Mouse (Mus musculus) stomach, postnatal 0 days (tissue): ENCODE measurements at regions not wholly inside any gene's neighbourhood (a gene's known extent, or its start where the extent isn't known, plus 50 kb on each side); places are given as distances from the start of the nearest gene placed in this dataset.
A peak's percentile ranks its signal among the peaks of the same experiment; 100 is the strongest.

Experiments
- ATAC-seq: fragments of 200-750 bp; cut with Nextera tagmentation; 2 replicates; pipeline ENCODE4 v1.8.0; 2017; ENCODE audit not compliant: low FRiP score, low TSS enrichment
- DNase-seq: peaks from one replicate; pipeline ENCODE4 v3.0.0-alpha.2; 2016; ENCODE audit warnings: low spot score
- H3K27ac ChIP-seq: fragments of 300-500 bp; sonication (generic); replicated peaks from 2 replicates; pipeline ENCODE4 v1.5.1; 2014; ENCODE audit warnings: mild to moderate bottlenecking, control low read depth
- H3K27me3 ChIP-seq: fragments of 300-500 bp; sonication (generic); 2 replicates; pipeline ENCODE4 v1.6.1; 2014; ENCODE audit warnings: low read length; ENCODE audit not compliant: control insufficient read depth, insufficient read depth
- H3K36me3 ChIP-seq: fragments of 300-500 bp; sonication (generic); 2 replicates; pipeline ENCODE4 v1.6.1; 2014; ENCODE audit warnings: low read length, mixed read lengths; ENCODE audit not compliant: control insufficient read depth, insufficient read depth
- H3K4me1 ChIP-seq: fragments of 300-500 bp; sonication (generic); replicated peaks from 2 replicates; pipeline ENCODE4 v1.6.1; 2014; ENCODE audit warnings: antibody characterized with exemption; ENCODE audit not compliant: control insufficient read depth, insufficient read depth
- H3K4me2 ChIP-seq: fragments of 300-500 bp; sonication (generic); replicated peaks from 2 replicates; pipeline ENCODE4 v1.6.1; 2014; ENCODE audit warnings: low read depth, mild to moderate bottlenecking, control low read depth, moderate library complexity
- H3K4me3 ChIP-seq: fragments of 300-500 bp; sonication (generic); 2 replicates; pipeline ENCODE4 v1.5.1; 2014; ENCODE audit warnings: low read depth, low read length, control low read depth
- H3K9ac ChIP-seq: fragments of 300-500 bp; sonication (generic); 2 replicates; pipeline ENCODE4 v1.6.1; 2014; ENCODE audit warnings: mild to moderate bottlenecking, low read length, control low read depth, mixed read lengths
- H3K9me3 ChIP-seq: fragments of 300-500 bp; sonication (generic); 2 replicates; pipeline ENCODE4 v1.6.1; 2016; ENCODE audit warnings: low read length; ENCODE audit not compliant: control insufficient read depth
- CTCF ChIP-seq: IDR thresholded peaks from 2 replicates; pipeline ENCODE4 v1.5.1; 2016; ENCODE audit warnings: antibody characterized with exemption, low read depth, mild to moderate bottlenecking, moderate library complexity
- EP300 ChIP-seq: optimal IDR thresholded peaks from 2 replicates; pipeline ENCODE3; 2016; ENCODE audit warnings: antibody characterized with exemption
- WGBS: fragments of 180-500 bp; shearing (Covaris S2); extraction: QIAGEN DNeasy Blood & Tissue Kit; methylation state at CpG from one replicate; pipeline ENCODE4 v1.1.7; 2014; 5-methylcytosine and 5-hydroxymethylcytosine counted together

DNA sequence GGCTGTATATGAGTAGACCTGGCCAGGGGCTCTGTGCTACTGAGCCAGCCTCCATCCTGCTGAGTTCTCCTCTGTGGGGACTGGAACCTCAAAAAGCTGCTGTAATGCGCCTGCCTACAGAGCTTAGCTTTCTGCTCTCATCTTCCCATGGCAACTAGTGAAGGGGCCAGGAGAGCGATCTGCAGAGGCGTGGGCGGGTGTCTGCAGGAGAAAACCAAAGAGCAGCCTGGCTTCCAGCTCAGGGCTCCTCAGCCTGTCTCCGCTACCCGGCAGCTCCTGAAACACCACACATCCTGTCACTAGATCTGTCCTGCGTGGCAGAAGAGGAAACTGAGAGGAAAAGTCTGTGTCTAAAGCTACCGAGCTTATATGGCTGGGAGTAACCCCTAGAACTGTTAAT, 384.9 kb upstream of the Myt1l start:
- H3K9ac ChIP-seq: no peak overlapping the region
- H3K4me3 ChIP-seq: no peak overlapping the region
- H3K36me3 ChIP-seq: no peaks in the 10 kb centered on the region
- no peak for ATAC-seq
- no peak for DNase-seq
- TF ChIP-seq CTCF: no peak
- H3K4me2 ChIP-seq: no peak overlapping the region
- H3K27me3 ChIP-seq: no peaks in the 10 kb centered on the region
- H3K4me1 ChIP-seq: no peaks in the 10 kb centered on the region
- no peak overlapping the region for H3K27ac ChIP-seq
- 53% methylated on average over 8 of the region's 8 CpGs for WGBS
- no peaks in the 10 kb centered on the region for H3K9me3 ChIP-seq

DNA sequence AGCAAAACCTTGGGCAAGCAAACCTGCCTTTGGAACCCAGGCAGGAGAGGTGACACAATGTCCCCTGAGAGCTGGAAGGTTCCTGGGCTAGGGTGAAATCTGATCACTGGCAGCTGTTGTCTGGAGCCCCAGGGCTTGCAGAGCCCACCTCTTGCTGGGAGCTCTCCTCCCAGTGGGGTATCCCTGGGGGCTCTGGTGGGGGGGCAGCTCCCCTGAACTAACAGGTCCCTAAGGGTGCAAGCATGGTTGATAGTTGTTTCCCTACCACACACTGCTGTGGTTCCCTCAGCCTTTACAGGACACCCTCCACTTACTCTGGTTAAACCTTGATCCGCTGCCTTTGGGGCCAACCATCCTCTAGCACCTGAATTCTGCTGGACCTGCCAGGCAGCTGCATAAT, 367.3 kb upstream of the Myt1l start:
- no peaks in the 10 kb centered on the region for H3K9me3 ChIP-seq
- H3K4me1 ChIP-seq: no peaks in the 10 kb centered on the region
- no peak overlapping the region for H3K4me2 ChIP-seq
- WGBS: 71% methylated on average over 1 of the region's 1 CpGs
- TF ChIP-seq CTCF (no peak), EP300 (no peak)
- no peak overlapping the region for H3K4me3 ChIP-seq
- no peaks in the 10 kb centered on the region for H3K27me3 ChIP-seq
- H3K36me3 ChIP-seq: no peaks in the 10 kb centered on the region
- no peak overlapping the region for H3K27ac ChIP-seq
- ATAC-seq (no peak), DNase-seq (no peak)
- H3K9ac ChIP-seq: no peak overlapping the region

DNA sequence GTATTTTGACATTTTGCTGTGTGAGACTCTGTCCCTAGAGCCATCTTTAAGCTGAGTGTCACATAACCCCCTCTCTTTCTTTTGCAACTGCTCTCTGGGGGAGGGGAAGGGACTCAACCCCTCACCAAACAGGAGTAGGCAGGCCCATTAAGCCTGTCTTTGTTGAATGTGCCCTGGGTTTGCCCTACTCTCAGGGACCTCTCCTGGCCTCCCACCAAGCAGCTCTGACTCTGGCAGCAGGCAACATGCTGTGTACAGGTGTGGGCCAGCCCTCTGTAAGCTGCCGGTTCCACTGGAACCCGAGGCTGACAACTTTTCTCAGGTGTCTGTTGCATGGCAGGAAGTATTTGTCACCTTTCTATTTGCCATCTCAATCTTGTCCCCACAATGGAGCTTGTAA, 366.6 kb upstream of the Myt1l start:
- H3K36me3 ChIP-seq: no peaks in the 10 kb centered on the region
- WGBS: 7% methylated on average over 2 of the region's 2 CpGs
- H3K27me3 ChIP-seq: no peaks in the 10 kb centered on the region
- ATAC-seq: no peak
- no peak for DNase-seq
- H3K9me3 ChIP-seq: no peaks in the 10 kb centered on the region
- H3K27ac ChIP-seq: no peak overlapping the region
- TF ChIP-seq CTCF (no peak), EP300 (no peak)
- H3K4me2 ChIP-seq: no peak overlapping the region
- no peak overlapping the region for H3K9ac ChIP-seq
- H3K4me1 ChIP-seq: no peaks in the 10 kb centered on the region
- no peak overlapping the region for H3K4me3 ChIP-seq

DNA sequence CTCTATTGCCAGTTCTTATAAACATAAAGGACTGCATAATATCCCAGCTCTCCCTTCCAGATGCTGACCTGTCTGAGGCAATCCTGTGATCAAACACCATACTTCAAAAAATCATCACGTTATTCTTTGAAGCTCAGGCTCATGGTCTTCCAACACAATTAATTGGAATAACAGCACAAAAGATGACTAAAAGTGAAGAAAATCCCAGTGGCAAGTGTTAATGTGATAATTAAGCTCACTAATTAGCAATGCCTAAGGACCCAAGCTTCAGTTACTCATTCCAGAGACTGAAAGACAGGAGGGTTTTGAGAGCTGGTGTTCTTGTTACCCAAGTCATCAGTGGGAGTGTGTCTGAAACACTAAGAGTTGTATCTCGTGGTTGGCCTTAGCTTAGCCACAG, 363.5 kb upstream of the Myt1l start:
- TF ChIP-seq CTCF (no peak), EP300 (no peak)
- ATAC-seq (no peak), DNase-seq (no peak)
- H3K36me3 ChIP-seq: no peaks in the 10 kb centered on the region
- no peaks in the 10 kb centered on the region for H3K9me3 ChIP-seq
- H3K9ac ChIP-seq: no peak overlapping the region
- WGBS: 70% methylated on average over 2 of the region's 2 CpGs
- no peaks in the 10 kb centered on the region for H3K27me3 ChIP-seq
- H3K4me2 ChIP-seq: no peak overlapping the region
- H3K4me1 ChIP-seq: no peaks in the 10 kb centered on the region
- H3K4me3 ChIP-seq: no peak overlapping the region
- H3K27ac ChIP-seq: no peak overlapping the region

DNA sequence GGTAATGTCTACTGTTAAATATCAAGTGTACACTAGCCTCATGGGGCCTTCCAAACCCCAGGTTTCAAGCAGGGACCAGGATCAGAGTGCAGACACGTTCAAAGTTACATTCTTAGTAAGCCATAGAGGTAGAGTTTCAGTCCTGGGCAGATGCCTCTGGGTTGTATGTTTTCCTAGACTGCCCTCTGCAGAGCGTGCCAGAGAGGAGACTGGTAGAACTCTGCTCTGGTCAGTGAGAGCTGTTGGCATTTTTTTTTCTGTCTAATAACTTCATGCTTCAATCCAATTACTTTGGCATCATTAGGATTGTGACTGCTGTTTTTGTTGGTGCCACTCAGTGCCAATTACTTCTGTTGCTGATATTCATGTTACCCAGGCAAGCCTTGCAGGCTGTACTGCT, 361.9 kb upstream of the Myt1l start:
- DNase-seq: no peak
- H3K27me3 ChIP-seq: no peaks in the 10 kb centered on the region
- ATAC-seq: no peak
- H3K27ac ChIP-seq: no peak overlapping the region
- TF ChIP-seq EP300: no peak
- 0 out of 2 replicates have a peak, but pooled peaks have one; percentile 5 for TF ChIP-seq CTCF
- H3K4me2 ChIP-seq: no peak overlapping the region
- WGBS: 53% methylated on average over 2 of the region's 2 CpGs
- H3K4me3 ChIP-seq: no peak overlapping the region
- no peaks in the 10 kb centered on the region for H3K9me3 ChIP-seq
- H3K9ac ChIP-seq: no peak overlapping the region
- H3K36me3 ChIP-seq: no peaks in the 10 kb centered on the region
- no peaks in the 10 kb centered on the region for H3K4me1 ChIP-seq

DNA sequence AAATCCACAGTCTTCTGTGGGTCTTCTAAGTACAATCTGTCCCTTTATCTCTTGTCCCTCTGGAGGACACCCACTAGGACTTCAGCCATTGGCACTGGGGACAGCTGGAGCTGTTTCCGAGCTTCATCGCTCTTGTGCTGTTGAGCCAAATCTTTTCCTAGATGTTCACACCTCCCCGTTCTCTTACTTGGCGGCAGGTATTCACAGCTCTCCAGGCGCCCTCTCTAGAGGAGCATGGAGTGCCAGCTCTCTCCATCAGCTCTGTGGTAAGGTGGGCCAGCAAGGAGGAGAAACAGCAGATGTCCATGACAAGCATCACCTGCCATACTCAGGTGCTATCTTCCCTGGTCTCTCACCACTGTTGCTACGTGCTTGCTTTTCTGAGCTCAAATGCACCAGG, 360.3 kb upstream of the Myt1l start:
- H3K4me3 ChIP-seq: no peak overlapping the region
- TF ChIP-seq CTCF (no peak), EP300 (no peak)
- H3K27me3 ChIP-seq: no peaks in the 10 kb centered on the region
- no peak overlapping the region for H3K4me2 ChIP-seq
- H3K9me3 ChIP-seq: no peaks in the 10 kb centered on the region
- WGBS: 76% methylated on average over 6 of the region's 6 CpGs
- H3K9ac ChIP-seq: no peak overlapping the region
- no peak for DNase-seq
- no peak for ATAC-seq
- no peaks in the 10 kb centered on the region for H3K36me3 ChIP-seq
- H3K4me1 ChIP-seq: no peaks in the 10 kb centered on the region
- no peak overlapping the region for H3K27ac ChIP-seq
